ENCODE assay signal across 18 mouse cellular contexts in genomic region chrX:33928225-33928624, GRCm38 (mm10). TPM values are rescaled to one million over a fixed set of nuclear protein-coding genes. Genes with fewer than 3 reads are reported as not detected.
"Had no signal": no experiment of that assay in that cellular context is flagged by ENCODE, and none has a peak within 500 bp of the region (broad histone marks: within the 10 kb centered on the region; RNA-seq: fewer than 3 reads in every experiment).

No protein-coding gene starts in this region.

RNA-seq across cellular contexts. Expression of gene Btbd35f6, which starts 28.1 kb away (rescaled TPM):
- total RNA-seq: megakaryocyte, adult 5-6 weeks; megakaryocyte-erythroid progenitor cell, adult 5-6 weeks; midbrain, postnatal 0 days; monocyte, adult 5-6 weeks; neutrophil, adult 5-6 weeks had no signal
- polyA plus RNA-seq: liver, embryonic 15.5 days; liver, postnatal 0 days; lung, adult 2 months; lung, embryonic 15.5 days; midbrain, embryonic 10.5 days; midbrain, embryonic 13.5 days; midbrain, embryonic 15.5 days; midbrain, postnatal 0 days; neural tube, embryonic 12.5 days; neural tube, embryonic 14.5 days; small intestine, adult 2 months; stomach, embryonic 14.5 days; stomach, embryonic 16.5 days; urinary bladder, adult 2 months had no signal

RNA-seq across cellular contexts. Expression of gene Gm21870, which starts 58.4 kb away (rescaled TPM):
- total RNA-seq: megakaryocyte, adult 5-6 weeks; megakaryocyte-erythroid progenitor cell, adult 5-6 weeks; midbrain, postnatal 0 days; monocyte, adult 5-6 weeks; neutrophil, adult 5-6 weeks had no signal
- polyA plus RNA-seq: liver, embryonic 15.5 days; liver, postnatal 0 days; lung, adult 2 months; lung, embryonic 15.5 days; midbrain, embryonic 10.5 days; midbrain, embryonic 13.5 days; midbrain, embryonic 15.5 days; midbrain, postnatal 0 days; neural tube, embryonic 12.5 days; neural tube, embryonic 14.5 days; small intestine, adult 2 months; stomach, embryonic 14.5 days; stomach, embryonic 16.5 days; urinary bladder, adult 2 months had no signal
